Mouse (Mus musculus): ENCODE measurements around the gene Ing3. TPM values are rescaled to one million over a fixed set of nuclear protein-coding genes. Genes with fewer than 3 reads are reported as not detected.

Gene Ing3
- polyA plus RNA-seq, 1 experiment from 2014 or later: 49.3 TPM

Other genes with a start within 250 kb of the Ing3 start
- 28.2 and 34.9 TPM in 2 replicates for gene Tspan12, start 97.1 kb upstream of the Ing3 start, polyA plus RNA-seq (2015; fragmentation: Nextera tagmentation; extraction: Ambion mirVana)
- 42.0 and 43.1 TPM in 2 replicates for gene Cped1, start 36.3 kb downstream of the Ing3 start, polyA plus RNA-seq (2015; fragmentation: Nextera tagmentation; extraction: Ambion mirVana)